Mouse (Mus musculus): ENCODE data around the gene Sez6l. TPM values are rescaled to one million over a fixed set of nuclear protein-coding genes. Genes with fewer than 3 reads are reported as not detected.

The Sez6l gene
- polyA plus RNA-seq, 1 experiment from 2014 or later = 0.28 TPM

DNA sequence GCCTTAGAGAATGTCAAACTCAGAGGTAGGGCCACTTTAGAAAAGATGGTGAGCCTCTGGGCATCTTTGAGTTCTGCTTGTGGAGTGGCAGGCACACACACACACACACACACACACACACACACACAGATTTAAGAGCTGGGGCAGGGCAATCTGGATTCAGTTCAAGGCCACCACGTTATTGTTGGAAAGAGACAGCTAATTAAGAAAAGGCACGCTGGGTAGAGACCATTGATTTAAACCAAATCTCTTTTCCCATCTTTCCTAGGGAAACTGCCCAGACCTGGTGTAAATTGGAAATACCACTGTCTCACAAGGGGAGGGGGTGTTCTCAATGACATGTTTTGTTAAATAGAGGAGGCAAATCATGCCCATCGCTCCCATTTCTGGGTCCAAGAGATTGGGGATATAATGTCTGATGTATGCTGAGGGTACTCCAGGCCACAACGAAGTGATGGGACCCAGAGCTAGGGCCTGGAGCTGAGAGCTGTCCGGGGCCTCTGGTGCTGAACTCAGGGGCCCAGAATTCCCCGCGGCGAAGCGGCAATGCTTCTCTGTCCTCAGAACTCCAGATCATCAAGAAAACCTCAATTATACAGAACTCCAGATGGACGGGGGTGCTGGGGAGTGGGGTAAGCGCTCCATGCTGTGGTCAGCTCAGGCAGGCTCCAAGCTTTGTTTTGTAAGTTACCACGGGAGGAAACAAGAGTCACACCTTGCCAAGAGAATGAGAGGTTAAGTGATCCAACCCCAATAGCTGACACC lies 1.7 kb downstream of the Sez6l start:
- Histone ChIP-seq H3K27ac (no peak overlapping the region), H3K4me1 (replicated peaks; ENCODE audit: insufficient read depth, low read length) (peaks cover 8% of the 10 kb centered on the region), H3K9me3 (replicated peaks; ENCODE audit: low read length) (no peaks in the 10 kb centered on the region), H3K4me2 (ENCODE audit: low read length) (no peak overlapping the region), H3K4me3 (replicated peaks; ENCODE audit: low read depth, low read length) (no peak overlapping the region), H3K36me3 (ENCODE audit: insufficient read depth, low read length) (no peaks in the 10 kb centered on the region), H3K27me3 (ENCODE audit: insufficient read depth, low read length) (peaks cover 39% of the 10 kb centered on the region), H3K9ac (ENCODE audit: low read depth, low read length) (no peak overlapping the region)
- 10% methylated on average over 12 of the region's 12 CpGs for WGBS
- ATAC-seq (replicated peaks; ENCODE audit: low FRiP score, low read depth) (no peak), DNase-seq (ENCODE audit: low spot score) (no peak)
- no peak for TF ChIP-seq CTCF (IDR thresholded peaks at IDR 0.05; ENCODE audit: low read depth)

GRCm38 (mm10) chr5:112573916-112574315 lies 3.1 kb downstream of the Sez6l start:
- no peak overlapping the region for H3K4me2 ChIP-seq (ENCODE audit: low read length)
- peak; percentile 83 for TF ChIP-seq CTCF (IDR thresholded peaks at IDR 0.05; ENCODE audit: low read depth)
- WGBS = 10% methylated on average over 8 of the region's 8 CpGs
- DNase-seq (ENCODE audit: low spot score) (peak; percentile 61), ATAC-seq (replicated peaks; ENCODE audit: low FRiP score, low read depth) (0 out of 2 replicates have a peak, but pooled peaks have one; percentile 57)
- H3K27ac ChIP-seq = no peak overlapping the region
- no peak overlapping the region for H3K4me3 ChIP-seq (replicated peaks; ENCODE audit: low read depth, low read length)
- no peak overlapping the region for H3K9ac ChIP-seq (ENCODE audit: low read depth, low read length)
- no peaks in the 10 kb centered on the region for H3K36me3 ChIP-seq (ENCODE audit: insufficient read depth, low read length)
- peaks cover 8% of the 10 kb centered on the region for H3K4me1 ChIP-seq (replicated peaks; ENCODE audit: insufficient read depth, low read length)
- peaks cover 39% of the 10 kb centered on the region for H3K27me3 ChIP-seq (ENCODE audit: insufficient read depth, low read length)
- no peaks in the 10 kb centered on the region for H3K9me3 ChIP-seq (replicated peaks; ENCODE audit: low read length)

- ATAC-seq (replicated peaks; ENCODE audit: low FRiP score, low read depth) (no peak), DNase-seq (ENCODE audit: low spot score) (no peak)
- Histone ChIP-seq H3K4me2 (ENCODE audit: low read length) (no peak overlapping the region), H3K9ac (ENCODE audit: low read depth, low read length) (no peak overlapping the region), H3K36me3 (ENCODE audit: insufficient read depth, low read length) (no peaks in the 10 kb centered on the region), H3K4me1 (replicated peaks; ENCODE audit: insufficient read depth, low read length) (peaks cover 7% of the 10 kb centered on the region), H3K4me3 (replicated peaks; ENCODE audit: low read depth, low read length) (no peak overlapping the region), H3K27ac (no peak overlapping the region), H3K27me3 (ENCODE audit: insufficient read depth, low read length) (peaks cover 28% of the 10 kb centered on the region), H3K9me3 (replicated peaks; ENCODE audit: low read length) (no peaks in the 10 kb centered on the region)
- 50% methylated on average over 2 of the region's 2 CpGs for WGBS
- no peak for TF ChIP-seq CTCF (IDR thresholded peaks at IDR 0.05; ENCODE audit: low read depth)
Measured at GRCm38 (mm10) chr5:112572217-112572616, 4.8 kb downstream of the Sez6l start.

DNA sequence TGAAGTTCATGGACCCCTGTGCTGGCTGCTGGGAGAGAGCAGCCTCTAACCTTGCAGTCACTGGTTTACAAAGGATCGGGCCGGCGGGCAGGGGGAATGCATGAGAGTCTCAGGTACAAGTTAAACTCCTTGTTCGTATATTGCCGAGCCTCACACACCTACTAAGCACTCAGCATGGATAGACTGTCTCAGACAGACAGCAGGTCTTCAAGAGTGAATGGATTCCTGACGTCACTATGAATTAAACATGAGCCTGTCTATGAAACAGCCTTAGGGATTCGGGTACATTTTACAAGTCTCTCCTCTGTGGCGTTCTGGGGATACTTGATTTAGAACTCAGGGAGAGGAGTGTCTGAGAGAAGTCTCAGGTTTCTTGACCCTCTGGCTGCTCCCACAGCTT lies 11.5 kb downstream of the Sez6l start:
- Histone ChIP-seq H3K4me1 (replicated peaks; ENCODE audit: insufficient read depth, low read length) (no peaks in the 10 kb centered on the region), H3K36me3 (ENCODE audit: insufficient read depth, low read length) (no peaks in the 10 kb centered on the region), H3K4me3 (replicated peaks; ENCODE audit: low read depth, low read length) (no peak overlapping the region), H3K27me3 (ENCODE audit: insufficient read depth, low read length) (no peaks in the 10 kb centered on the region), H3K9ac (ENCODE audit: low read depth, low read length) (no peak overlapping the region), H3K4me2 (ENCODE audit: low read length) (no peak overlapping the region), H3K27ac (no peak overlapping the region), H3K9me3 (replicated peaks; ENCODE audit: low read length) (no peaks in the 10 kb centered on the region)
- TF ChIP-seq CTCF (IDR thresholded peaks at IDR 0.05; ENCODE audit: low read depth) = no peak
- peak; percentile 53 for DNase-seq (ENCODE audit: low spot score)
- 26% methylated on average over 8 of the region's 8 CpGs for WGBS
- ATAC-seq (replicated peaks; ENCODE audit: low FRiP score, low read depth) = no peak

- TF ChIP-seq CTCF (IDR thresholded peaks at IDR 0.05; ENCODE audit: low read depth) = no peak
- Histone ChIP-seq H3K4me3 (replicated peaks; ENCODE audit: low read depth, low read length) (no peak overlapping the region), H3K4me2 (ENCODE audit: low read length) (peak overlapping the region; percentile 4; the same call in 1 of the 2 replicates), H3K27me3 (ENCODE audit: insufficient read depth, low read length) (no peaks in the 10 kb centered on the region), H3K9me3 (replicated peaks; ENCODE audit: low read length) (no peaks in the 10 kb centered on the region), H3K4me1 (replicated peaks; ENCODE audit: insufficient read depth, low read length) (no peaks in the 10 kb centered on the region), H3K27ac (no peak overlapping the region), H3K9ac (ENCODE audit: low read depth, low read length) (no peak overlapping the region), H3K36me3 (ENCODE audit: insufficient read depth, low read length) (no peaks in the 10 kb centered on the region)
- 49% methylated on average over 17 of the region's 17 CpGs for WGBS
- DNase-seq (ENCODE audit: low spot score) (no peak), ATAC-seq (replicated peaks; ENCODE audit: low FRiP score, low read depth) (peak; percentile 84)
Measured at GRCm38 (mm10) chr5:112565083-112565482, 11.9 kb downstream of the Sez6l start.

GRCm38 (mm10) chr5:112560869-112561499 lies 16.0 kb downstream of the Sez6l start:
- Histone ChIP-seq H3K4me2 (ENCODE audit: low read length) (no peak overlapping the region), H3K4me1 (replicated peaks; ENCODE audit: insufficient read depth, low read length) (no peaks in the 10 kb centered on the region), H3K36me3 (ENCODE audit: insufficient read depth, low read length) (no peaks in the 10 kb centered on the region), H3K27me3 (ENCODE audit: insufficient read depth, low read length) (no peaks in the 10 kb centered on the region), H3K9me3 (replicated peaks; ENCODE audit: low read length) (no peaks in the 10 kb centered on the region), H3K4me3 (replicated peaks; ENCODE audit: low read depth, low read length) (no peak overlapping the region), H3K9ac (ENCODE audit: low read depth, low read length) (no peak overlapping the region), H3K27ac (no peak overlapping the region)
- DNase-seq (ENCODE audit: low spot score) (no peak), ATAC-seq (replicated peaks; ENCODE audit: low FRiP score, low read depth) (no peak)
- TF ChIP-seq CTCF (IDR thresholded peaks at IDR 0.05; ENCODE audit: low read depth) = no peak
- WGBS = 42% methylated on average over 15 of the region's 15 CpGs
